Mouse (Mus musculus) megakaryocyte, embryonic 14.5 days (primary cell): ENCODE data around the gene Ttc7b.

Experiments used
- FLI1 ChIP-seq: IDR thresholded peaks from 2 replicates; pipeline ENCODE4 v1.6.1; 2012; ENCODE audit warnings: low read length, inconsistent platforms, mixed read lengths
- GATA1 ChIP-seq: IDR thresholded peaks from 3 replicates; pipeline ENCODE4 v1.6.1; 2012; ENCODE audit warnings: mixed read lengths, low read length, inconsistent platforms, borderline replicate concordance

DNA sequence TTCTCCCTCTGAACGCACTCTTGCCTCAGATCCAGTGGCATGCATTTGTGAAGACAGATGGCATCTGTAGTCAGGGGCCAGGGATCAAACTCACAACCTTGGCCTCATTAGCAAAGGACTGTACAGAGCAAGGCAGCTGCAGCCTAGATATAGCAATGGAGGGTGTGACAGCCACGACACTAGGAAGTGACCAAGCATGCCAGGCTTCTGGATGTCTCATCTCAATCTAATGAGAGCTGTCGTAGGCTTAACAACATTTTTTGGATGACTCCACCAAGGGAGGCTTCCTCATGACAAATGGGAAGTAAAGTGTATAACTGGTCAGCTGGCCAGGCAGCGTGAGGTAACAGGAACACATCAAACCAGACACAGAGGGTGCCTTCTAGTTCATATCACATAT is 94.4 kb downstream of the Ttc7b start:
- TF ChIP-seq GATA1, result no peak
- no peak for TF ChIP-seq FLI1
